Mouse (Mus musculus) C2C12 (cell line): ENCODE data around the gene Rhbdd3.

Source experiments
- CTCF ChIP-seq: IDR thresholded peaks from one replicate; pipeline ENCODE4 v1.5.1; 2011; ENCODE audit not compliant: control insufficient read depth, insufficient read depth, insufficient read length
- USF1 ChIP-seq: IDR thresholded peaks from one replicate; pipeline ENCODE4 v1.6.1; 2011; ENCODE audit warnings: low read depth, mild to moderate bottlenecking, control low read depth, moderate library complexity

GRCm38 (mm10) chr11:5150416-5151246 lies 51.9 kb downstream of the Rhbdd3 start:
- TF ChIP-seq CTCF: no peak
- no peak for TF ChIP-seq USF1
